Mouse (Mus musculus) cortical plate, adult 2 months (tissue): ENCODE results near the gene Tpsb2. TPM values are rescaled to one million over a fixed set of nuclear protein-coding genes. Genes with fewer than 3 reads are reported as not detected.

Source experiments
- H3K27ac ChIP-seq: fragments of 200-500 bp; 2 replicates; pipeline ENCODE4 v1.5.1; 2012; ENCODE audit warnings: low read length, control low read depth, inconsistent platforms; ENCODE audit not compliant: insufficient read depth
- H3K4me1 ChIP-seq: fragments of 200-500 bp; 2 replicates; pipeline ENCODE4 v1.6.1; 2011; ENCODE audit warnings: low read length; ENCODE audit not compliant: control insufficient read depth, insufficient read depth
- H3K4me3 ChIP-seq: fragments of 200-500 bp; 2 replicates; pipeline ENCODE4 v1.5.1; 2011; ENCODE audit warnings: mild to moderate bottlenecking, low read length, control low read depth; ENCODE audit not compliant: insufficient read depth
- CTCF ChIP-seq: fragments of 200-500 bp; IDR thresholded peaks from 2 replicates; pipeline ENCODE4 v1.5.1; 2011; ENCODE audit warnings: mild to moderate bottlenecking, control low read depth, low read length; ENCODE audit not compliant: insufficient read depth; ENCODE audit errors: extremely low read depth
- POLR2A ChIP-seq: fragments of 200-500 bp; IDR thresholded peaks from 2 replicates; pipeline ENCODE4 v1.6.1; 2011; ENCODE audit warnings: mild to moderate bottlenecking, low read length, control low read depth; ENCODE audit not compliant: insufficient read depth; ENCODE audit errors: extremely low read depth
- polyA plus RNA-seq: library from polyadenylated mRNA; depleted of rRNA; stranded (reverse); fragments of >200 nt; gene quantifications from 2 replicates; pipeline ENCODE4 v1.2.3, GENCODE M21; 2012; rRNA removed

The Tpsb2 gene
- 0.13 and 0.76 TPM in 2 replicates for polyA plus RNA-seq

- no peaks in the 10 kb centered on the region for H3K4me1 ChIP-seq
- H3K4me3 ChIP-seq = no peak within 1 kb of the TSS
- H3K27ac ChIP-seq = no peak within 1 kb of the TSS
- TF ChIP-seq CTCF = no peak
- no peak for TF ChIP-seq POLR2A
These were observed at the start of gene Tpsb2 for GRCm38 (mm10) chr17:25366005-25366404. TSS of gene Tpsb2 (plus strand) at chr17:25366305.

DNA sequence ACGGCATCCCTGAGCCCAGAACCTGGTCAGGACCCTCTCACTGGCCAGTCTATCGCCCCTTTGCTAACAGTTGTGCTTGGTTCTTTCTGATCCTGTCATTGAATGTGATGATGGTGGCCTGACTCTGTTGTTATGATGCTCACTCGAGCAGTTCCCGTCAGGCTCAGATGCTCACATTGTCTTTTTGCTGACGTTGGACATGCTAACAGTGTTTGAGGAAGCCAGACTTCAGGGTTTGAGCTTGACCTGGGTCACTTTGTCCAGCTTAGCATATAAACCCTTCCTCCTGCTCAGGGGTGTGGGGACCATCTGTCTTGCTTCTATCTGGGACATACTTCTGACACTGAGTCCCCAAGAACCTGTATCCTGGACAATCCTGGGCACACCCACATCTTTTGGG lies 47.8 kb upstream of the Tpsb2 start, which contains the start of gene Prss29:
Gene Prss29, plus strand, starts transcription at position 301 of the 400 bp plus-strand sequence.
- Histone ChIP-seq H3K27ac (no peak within 1 kb of the TSS), H3K4me3 (no peak within 1 kb of the TSS), H3K4me1 (no peaks in the 10 kb centered on the region)
- TF ChIP-seq CTCF (no peak), POLR2A (no peak)

DNA sequence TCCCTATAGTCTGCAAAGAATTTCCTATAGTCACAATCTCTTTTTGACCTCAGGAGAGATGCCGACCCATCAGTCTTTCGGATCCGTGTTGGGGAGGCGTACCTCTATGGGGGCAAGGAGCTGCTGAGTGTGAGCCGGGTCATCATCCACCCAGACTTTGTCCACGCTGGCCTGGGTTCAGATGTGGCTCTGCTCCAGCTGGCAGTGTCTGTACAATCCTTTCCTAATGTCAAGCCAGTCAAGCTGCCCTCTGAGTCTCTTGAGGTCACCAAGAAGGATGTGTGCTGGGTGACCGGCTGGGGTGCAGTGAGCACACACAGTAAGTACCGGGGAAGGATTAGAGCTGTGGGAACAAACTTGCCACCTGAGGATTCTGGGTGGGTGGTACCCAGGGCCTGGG lies 45.3 kb upstream of the Tpsb2 start:
- Histone ChIP-seq H3K27ac (no peak overlapping the region), H3K4me3 (no peak overlapping the region), H3K4me1 (no peaks in the 10 kb centered on the region)
- TF ChIP-seq POLR2A (no peak), CTCF (no peak)

- H3K4me1 ChIP-seq = no peaks in the 10 kb centered on the region
- TF ChIP-seq POLR2A = no peak
- TF ChIP-seq CTCF = no peak
- H3K27ac ChIP-seq = no peak overlapping the region
- H3K4me3 ChIP-seq = no peak overlapping the region
These were observed 43.2 kb upstream of the Tpsb2 start for GRCm38 (mm10) chr17:25322930-25323329.

DNA sequence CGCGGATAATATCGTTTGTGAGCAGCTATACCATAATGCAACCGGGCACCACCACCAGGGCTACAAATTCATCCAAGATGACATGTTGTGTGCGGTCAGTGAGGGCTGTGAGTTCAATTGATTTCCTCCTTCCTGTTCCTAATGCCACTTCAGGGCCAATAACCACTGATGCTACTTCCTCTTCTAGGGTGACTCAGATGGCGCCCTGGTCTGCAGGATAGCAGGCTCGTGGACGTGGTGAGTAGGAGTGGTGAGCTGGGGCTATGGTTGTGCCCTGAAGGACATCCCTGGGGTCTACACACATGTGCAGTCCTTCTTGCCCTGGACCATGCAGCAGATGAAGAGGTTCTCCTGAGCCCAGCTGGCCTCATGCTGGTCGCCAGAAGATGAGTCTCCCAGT lies 33.8 kb upstream of the Tpsb2 start:
- Histone ChIP-seq H3K4me1 (no peaks in the 10 kb centered on the region), H3K4me3 (no peak overlapping the region), H3K27ac (no peak overlapping the region)
- TF ChIP-seq CTCF (no peak), POLR2A (no peak)

GRCm38 (mm10) chr17:25333943-25334342 lies 32.2 kb upstream of the Tpsb2 start:
- H3K4me1 ChIP-seq = no peaks in the 10 kb centered on the region
- no peak overlapping the region for H3K4me3 ChIP-seq
- TF ChIP-seq CTCF (peak; percentile 94), POLR2A (no peak)
- H3K27ac ChIP-seq = no peak overlapping the region

GRCm38 (mm10) chr17:25338218-25338617 lies 27.9 kb upstream of the Tpsb2 start:
- Histone ChIP-seq H3K4me3 (no peak overlapping the region), H3K4me1 (no peaks in the 10 kb centered on the region), H3K27ac (no peak overlapping the region)
- no peak for TF ChIP-seq CTCF
- TF ChIP-seq POLR2A = no peak

DNA sequence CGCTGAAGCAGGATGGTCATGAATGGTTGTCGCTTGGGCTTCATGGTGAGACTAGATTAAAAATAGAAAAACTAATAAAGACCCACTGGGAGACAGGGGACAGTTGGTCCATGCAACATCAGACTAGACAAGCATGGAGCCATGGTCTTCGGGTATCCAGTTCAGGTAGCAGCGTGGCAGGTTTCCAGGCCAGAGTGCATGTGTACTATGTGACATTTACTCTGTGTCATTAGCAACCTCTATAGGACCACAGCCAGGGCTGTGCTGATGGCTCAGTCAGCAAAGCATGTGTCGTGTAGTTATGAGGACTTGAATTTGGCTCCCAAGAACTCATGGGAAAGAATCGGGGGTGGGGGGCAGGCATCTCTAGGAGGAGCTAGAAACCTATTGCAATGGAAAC lies 26.1 kb upstream of the Tpsb2 start:
- Histone ChIP-seq H3K4me3 (no peak overlapping the region), H3K4me1 (no peaks in the 10 kb centered on the region), H3K27ac (no peak overlapping the region)
- TF ChIP-seq CTCF (no peak), POLR2A (no peak)

DNA sequence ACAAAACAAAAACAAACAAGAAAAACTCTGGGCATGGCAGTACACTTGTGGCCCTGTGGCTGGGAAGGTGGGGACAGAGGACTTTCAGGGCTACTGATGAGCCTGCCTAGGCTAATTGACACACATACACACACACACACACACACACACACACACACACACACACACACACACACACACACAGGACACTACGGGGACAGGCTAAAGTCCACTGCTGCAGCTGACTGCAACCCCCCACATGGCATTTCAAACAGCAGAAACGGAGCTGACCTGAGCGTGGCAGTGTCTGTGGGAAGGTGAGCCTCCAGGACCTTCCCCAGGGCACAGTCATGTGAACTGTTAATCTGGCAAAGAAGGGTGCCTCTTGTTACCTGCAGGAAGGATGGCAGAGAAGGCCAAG lies 24.6 kb upstream of the Tpsb2 start:
- Histone ChIP-seq H3K4me1 (no peaks in the 10 kb centered on the region), H3K27ac (no peak overlapping the region), H3K4me3 (no peak overlapping the region)
- TF ChIP-seq POLR2A = no peak
- TF ChIP-seq CTCF = no peak

GRCm38 (mm10) chr17:25345462-25345861 lies 20.6 kb upstream of the Tpsb2 start, which contains the start of gene Tpsab1:
TSS of gene Tpsab1 (minus strand) at chr17:25345562.
- no peaks in the 10 kb centered on the region for H3K4me1 ChIP-seq
- no peak within 1 kb of the TSS for H3K27ac ChIP-seq
- no peak for TF ChIP-seq CTCF
- no peak within 1 kb of the TSS for H3K4me3 ChIP-seq

DNA sequence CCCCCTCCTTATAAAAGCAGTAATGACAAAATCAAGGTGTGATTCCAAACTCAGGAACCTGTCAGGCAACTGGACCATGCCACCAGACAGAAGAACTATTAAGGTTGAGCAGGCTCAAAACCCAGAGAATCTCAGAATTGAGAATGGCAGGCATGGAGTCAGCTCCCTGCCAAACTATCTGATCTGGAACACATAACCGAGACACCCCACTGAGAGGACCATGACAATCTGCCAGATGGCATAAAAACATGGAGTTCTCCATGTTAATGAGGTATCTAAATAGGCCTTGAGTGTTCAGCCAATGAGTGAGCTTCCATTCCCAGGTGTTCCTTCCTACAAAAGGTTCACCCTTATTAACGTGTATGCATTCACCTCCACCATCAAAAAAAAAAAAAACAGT lies 4.8 kb upstream of the Tpsb2 start:
- Histone ChIP-seq H3K4me1 (no peaks in the 10 kb centered on the region), H3K4me3 (no peak overlapping the region), H3K27ac (no peak overlapping the region)
- TF ChIP-seq POLR2A (no peak), CTCF (no peak)
